ENCODE assay signal across 11 mouse cellular contexts in genomic region chr7:25284766-25285165, GRCm38 (mm10). TPM values are rescaled to one million over a fixed set of nuclear protein-coding genes. Genes with fewer than 3 reads are reported as not detected.
DNase-seq lines count a peak whose midpoint lies in the region; ATAC-seq lines count a peak whose summit lies in the region.
"Had no signal": no experiment of that assay in that cellular context is flagged by ENCODE, and none has a peak within 500 bp of the region (broad histone marks: within the 10 kb centered on the region; RNA-seq: fewer than 3 reads in every experiment).

No protein-coding gene starts in this region.

- H3K4me3 ChIP-seq in erythroblast, embryonic 14.5 days (replicated peaks): peak overlapping the region; percentile 8
- peak overlapping the region; percentile 73 for H3K4me3 ChIP-seq in megakaryocyte, embryonic 14.5 days (replicated peaks)
- no peak overlapping the region for H3K4me3 ChIP-seq in hindbrain, embryonic 15.5 days
- peak overlapping the region; percentile 85 for H3K4me3 ChIP-seq in neural tube, embryonic 13.5 days

- DNase-seq in adipocyte (ENCODE audit: low spot score): no peak
- DNase-seq in gastrocnemius, postnatal 25 days: no peak

- H3K27ac ChIP-seq in hindbrain, embryonic 15.5 days (replicated peaks): peak overlapping the region; percentile 99; the same call in 1 of the 2 replicates
- H3K27ac ChIP-seq in neural tube, embryonic 13.5 days (replicated peaks): 0 out of 2 replicates have a peak overlapping the region, but pooled peaks have one; percentile 4

- 62% methylated on average over 5 of the region's 5 CpGs for WGBS in hindbrain, embryonic 15.5 days
- WGBS in neural tube, embryonic 13.5 days: 66% methylated on average over 5 of the region's 5 CpGs

- H3K9ac ChIP-seq in hindbrain, embryonic 15.5 days: no peak overlapping the region
- peak overlapping the region; percentile 89 for H3K9ac ChIP-seq in neural tube, embryonic 13.5 days

- H3K36me3 ChIP-seq in erythroblast, embryonic 14.5 days (ENCODE audit: control insufficient read depth): peaks cover 67% of the 10 kb centered on the region
- H3K36me3 ChIP-seq in megakaryocyte, embryonic 14.5 days (replicated peaks; ENCODE audit: low read length): peaks cover 58% of the 10 kb centered on the region
- peaks cover 48% of the 10 kb centered on the region for H3K36me3 ChIP-seq in hindbrain, embryonic 15.5 days
- peaks cover 52% of the 10 kb centered on the region for H3K36me3 ChIP-seq in neural tube, embryonic 13.5 days

- peaks cover 8% of the 10 kb centered on the region for H3K9me3 ChIP-seq in erythroblast, embryonic 14.5 days (ENCODE audit: control insufficient read depth, low read length)
- H3K9me3 ChIP-seq in megakaryocyte, embryonic 14.5 days: peaks cover 8% of the 10 kb centered on the region; the same call in 1 of the 2 replicates
- no peaks in the 10 kb centered on the region for H3K9me3 ChIP-seq in hindbrain, embryonic 15.5 days
- no peaks in the 10 kb centered on the region for H3K9me3 ChIP-seq in neural tube, embryonic 13.5 days

- ATAC-seq in erythroblast, adult 5-6 weeks (replicated peaks; ENCODE audit: low FRiP score, poor library complexity, severe bottlenecking): no peak
- no peak for ATAC-seq in megakaryocyte, adult 5-6 weeks (ENCODE audit: poor library complexity, severe bottlenecking)
- ATAC-seq in hindbrain, embryonic 15.5 days (ENCODE audit: low FRiP score, low read depth): no peak
- no peak for ATAC-seq in neural tube, embryonic 13.5 days (ENCODE audit: low read depth)

- H3K4me2 ChIP-seq in hindbrain, embryonic 15.5 days: peak overlapping the region; percentile 69
- H3K4me2 ChIP-seq in neural tube, embryonic 13.5 days: peak overlapping the region; percentile 81

- H3K4me1 ChIP-seq in erythroblast, embryonic 14.5 days (ENCODE audit: control insufficient read depth): peaks cover 55% of the 10 kb centered on the region
- H3K4me1 ChIP-seq in megakaryocyte, embryonic 14.5 days: peaks cover 64% of the 10 kb centered on the region
- peaks cover 48% of the 10 kb centered on the region for H3K4me1 ChIP-seq in hindbrain, embryonic 15.5 days (replicated peaks)
- peaks cover 52% of the 10 kb centered on the region for H3K4me1 ChIP-seq in neural tube, embryonic 13.5 days (replicated peaks)

- no peaks in the 10 kb centered on the region for H3K27me3 ChIP-seq in erythroblast, embryonic 14.5 days (ENCODE audit: control insufficient read depth)
- no peaks in the 10 kb centered on the region for H3K27me3 ChIP-seq in megakaryocyte, embryonic 14.5 days (replicated peaks)
- H3K27me3 ChIP-seq in hindbrain, embryonic 15.5 days: no peaks in the 10 kb centered on the region
- H3K27me3 ChIP-seq in neural tube, embryonic 13.5 days: no peaks in the 10 kb centered on the region

RNA-seq across cellular contexts. Expression of gene Pafah1b3, which starts 13.0 kb away (rescaled TPM):
- 1.2 TPM in 2 replicates for polyA plus RNA-seq in erythroblast, embryonic 14.5 days (2012)
- total RNA-seq in erythroblast, adult 5-6 weeks (2015; ENCODE audit: low replicate concordance): 1.9 and 2.9 TPM in 2 replicates
- total RNA-seq in erythroblast, adult 5-6 weeks (2017; ENCODE audit: low replicate concordance): 0.98 TPM in 1 of 2 replicates, not detected in the other
- polyA plus RNA-seq in megakaryocyte, embryonic 14.5 days (2012; ENCODE audit: insufficient read depth, low replicate concordance): 19.1 TPM in 1 of 2 replicates, not detected in the other
- 7.7 and 15.9 TPM in 2 replicates for total RNA-seq in megakaryocyte, adult 5-6 weeks (2015)
- 7.7 and 14.6 TPM in 2 replicates for total RNA-seq in megakaryocyte, adult 5-6 weeks (2017)
- 558 and 579 TPM in 2 replicates for polyA plus RNA-seq in hindbrain, embryonic 15.5 days (2015; fragmentation: Nextera tagmentation; extraction: Ambion mirVana)
- polyA plus RNA-seq in neural tube, embryonic 13.5 days (2015; fragmentation: Nextera tagmentation; extraction: Ambion mirVana): 525 and 535 TPM in 2 replicates
- total RNA-seq in gastrocnemius, postnatal 25 days (2021): 1 to 10 TPM; 1.4 to 1.5 TPM

RNA-seq across cellular contexts. Expression of gene Prr19, which starts 16.4 kb away (rescaled TPM):
- not detected in 2 replicates for polyA plus RNA-seq in erythroblast, embryonic 14.5 days (2012)
- not detected in 2 replicates for total RNA-seq in erythroblast, adult 5-6 weeks (2015; ENCODE audit: low replicate concordance)
- total RNA-seq in erythroblast, adult 5-6 weeks (2017; ENCODE audit: low replicate concordance): not detected in 2 replicates
- 0.17 TPM in 1 of 2 replicates, not detected in the other for polyA plus RNA-seq in megakaryocyte, embryonic 14.5 days (2012; ENCODE audit: insufficient read depth, low replicate concordance)
- not detected in 2 replicates for total RNA-seq in megakaryocyte, adult 5-6 weeks (2015)
- not detected in 2 replicates for total RNA-seq in megakaryocyte, adult 5-6 weeks (2017)
- 3.5 and 4.6 TPM in 2 replicates for polyA plus RNA-seq in hindbrain, embryonic 15.5 days (2015; fragmentation: Nextera tagmentation; extraction: Ambion mirVana)
- 2.1 and 2.9 TPM in 2 replicates for polyA plus RNA-seq in neural tube, embryonic 13.5 days (2015; fragmentation: Nextera tagmentation; extraction: Ambion mirVana)
- not detected for total RNA-seq in gastrocnemius, postnatal 25 days (2021)
- total RNA-seq: adrenal gland, postnatal 10 days; gastrocnemius, postnatal 36 days had no signal
- polyA plus RNA-seq: C2C12 had no signal

RNA-seq across cellular contexts. Expression of gene Cic, which starts 17.3 kb away (rescaled TPM):
- 47.3 and 55.9 TPM in 2 replicates for polyA plus RNA-seq in erythroblast, embryonic 14.5 days (2012)
- 60.2 and 77.4 TPM in 2 replicates for total RNA-seq in erythroblast, adult 5-6 weeks (2015; ENCODE audit: low replicate concordance)
- 15.3 and 26.6 TPM in 2 replicates for total RNA-seq in erythroblast, adult 5-6 weeks (2017; ENCODE audit: low replicate concordance)
- 290 and 655 TPM in 2 replicates for polyA plus RNA-seq in megakaryocyte, embryonic 14.5 days (2012; ENCODE audit: insufficient read depth, low replicate concordance)
- 166 and 174 TPM in 2 replicates for total RNA-seq in megakaryocyte, adult 5-6 weeks (2015)
- 55.5 and 84.2 TPM in 2 replicates for total RNA-seq in megakaryocyte, adult 5-6 weeks (2017)
- 32.5 and 38.5 TPM in 2 replicates for polyA plus RNA-seq in hindbrain, embryonic 15.5 days (2015; fragmentation: Nextera tagmentation; extraction: Ambion mirVana)
- 40.2 and 43.4 TPM in 2 replicates for polyA plus RNA-seq in neural tube, embryonic 13.5 days (2015; fragmentation: Nextera tagmentation; extraction: Ambion mirVana)
- total RNA-seq in gastrocnemius, postnatal 25 days (2021): 10 to 100 TPM; 29.0 to 30.4 TPM

RNA-seq across cellular contexts. Expression of gene Tmem145, which starts 21.1 kb away (rescaled TPM):
- polyA plus RNA-seq in erythroblast, embryonic 14.5 days (2012): not detected in 2 replicates
- not detected in 2 replicates for total RNA-seq in erythroblast, adult 5-6 weeks (2015; ENCODE audit: low replicate concordance)
- total RNA-seq in erythroblast, adult 5-6 weeks (2017; ENCODE audit: low replicate concordance): not detected in 2 replicates
- 0.16 TPM in 1 of 2 replicates, not detected in the other for polyA plus RNA-seq in megakaryocyte, embryonic 14.5 days (2012; ENCODE audit: insufficient read depth, low replicate concordance)
- not detected in 2 replicates for total RNA-seq in megakaryocyte, adult 5-6 weeks (2015)
- not detected in 2 replicates for total RNA-seq in megakaryocyte, adult 5-6 weeks (2017)
- polyA plus RNA-seq in hindbrain, embryonic 15.5 days (2015; fragmentation: Nextera tagmentation; extraction: Ambion mirVana): 84.1 and 101 TPM in 2 replicates
- 51.7 and 52.2 TPM in 2 replicates for polyA plus RNA-seq in neural tube, embryonic 13.5 days (2015; fragmentation: Nextera tagmentation; extraction: Ambion mirVana)
- not detected for total RNA-seq in gastrocnemius, postnatal 25 days (2021)
- total RNA-seq: gastrocnemius, postnatal 36 days had no signal

RNA-seq across cellular contexts. Expression of gene Megf8, which starts 32.2 kb away (rescaled TPM):
- polyA plus RNA-seq in erythroblast, embryonic 14.5 days (2012): 0.03 and 0.16 TPM in 2 replicates
- total RNA-seq in erythroblast, adult 5-6 weeks (2015; ENCODE audit: low replicate concordance): 0.19 and 0.42 TPM in 2 replicates
- total RNA-seq in erythroblast, adult 5-6 weeks (2017; ENCODE audit: low replicate concordance): 0.14 TPM in 1 of 2 replicates, not detected in the other
- 9.7 and 10.3 TPM in 2 replicates for polyA plus RNA-seq in megakaryocyte, embryonic 14.5 days (2012; ENCODE audit: insufficient read depth, low replicate concordance)
- 1.0 and 1.1 TPM in 2 replicates for total RNA-seq in megakaryocyte, adult 5-6 weeks (2015)
- 1.3 and 2.1 TPM in 2 replicates for total RNA-seq in megakaryocyte, adult 5-6 weeks (2017)
- 23.9 and 25.1 TPM in 2 replicates for polyA plus RNA-seq in hindbrain, embryonic 15.5 days (2015; fragmentation: Nextera tagmentation; extraction: Ambion mirVana)
- polyA plus RNA-seq in neural tube, embryonic 13.5 days (2015; fragmentation: Nextera tagmentation; extraction: Ambion mirVana): 18.3 TPM in 2 replicates
- 10 to 100 TPM; 15.5 to 18.7 TPM for total RNA-seq in gastrocnemius, postnatal 25 days (2021)

Comparison
In these comparisons a context has a peak if more than half of its experiments do, and no peak if none do; other contexts are left out.
1. RNA of gene Pafah1b3, which starts 13.0 kb away (polyA plus RNA-seq): 558 to 579 TPM in hindbrain, embryonic 15.5 days and 525 to 535 TPM in neural tube, embryonic 13.5 days; 19.1 TPM in megakaryocyte, embryonic 14.5 days and 1.2 TPM in erythroblast, embryonic 14.5 days; every median in the first group is over 10 times any median in the second.